Mouse (Mus musculus) heart, postnatal 0 days (tissue): ENCODE results near the gene Brwd1.
"Not testable (repeated sequence)": the region's sequence is repeated elsewhere in the genome, so short reads cannot be mapped to it uniquely, and the experiment has no call there.

Source experiments
- CTCF ChIP-seq: IDR thresholded peaks from 2 replicates; pipeline ENCODE4 v1.5.1; 2016; ENCODE audit warnings: antibody characterized with exemption, control low read depth, low read depth
- EP300 ChIP-seq: IDR thresholded peaks from 2 replicates; pipeline ENCODE4 v1.6.1; 2016; ENCODE audit warnings: antibody characterized with exemption, low read depth

GRCm38 (mm10) chr16:95960689-95961088 is 121.6 kb downstream of the Brwd1 start:
- not testable (repeated sequence) for TF ChIP-seq CTCF, EP300
